Mouse (Mus musculus) forebrain, embryonic 14.5 days (tissue): ENCODE data around the gene Cfap73. TPM values are rescaled to one million over a fixed set of nuclear protein-coding genes. Genes with fewer than 3 reads are reported as not detected.

Experiments
- ATAC-seq: fragments of 200-750 bp; cut with Nextera tagmentation; 2 replicates; pipeline ENCODE4 v1.8.0; 2017; ENCODE audit warnings: mild to moderate bottlenecking, moderate library complexity
- DNase-seq: peaks from one replicate; pipeline ENCODE4 v3.0.0-alpha.2; 2015; ENCODE audit warnings: low spot score
- H3K27ac ChIP-seq: fragments of 300-500 bp; sonication (generic); 2 replicates; pipeline ENCODE4 v1.5.1; 2014; ENCODE audit warnings: low read depth, mild to moderate bottlenecking, control low read depth, low read length, moderate library complexity
- H3K27me3 ChIP-seq: fragments of 300-500 bp; sonication (generic); replicated peaks from 2 replicates; pipeline ENCODE4 v1.6.1; 2014; ENCODE audit warnings: low read length, control low read depth, mixed read lengths; ENCODE audit not compliant: control insufficient read depth, insufficient read depth
- H3K36me3 ChIP-seq: fragments of 300-500 bp; sonication (generic); 2 replicates; pipeline ENCODE4 v1.6.1; 2014; ENCODE audit warnings: low read length, control low read depth; ENCODE audit not compliant: control insufficient read depth, insufficient read depth
- H3K4me1 ChIP-seq: fragments of 300-500 bp; sonication (generic); 2 replicates; pipeline ENCODE4 v1.6.1; 2014; ENCODE audit warnings: antibody characterized with exemption, low read length, control low read depth; ENCODE audit not compliant: control insufficient read depth, insufficient read depth
- H3K4me2 ChIP-seq: fragments of 300-500 bp; sonication (generic); 2 replicates; pipeline ENCODE4 v1.6.1; 2014; ENCODE audit warnings: mild to moderate bottlenecking, control low read depth, low read length
- H3K4me3 ChIP-seq: fragments of 300-500 bp; sonication (generic); 2 replicates; pipeline ENCODE4 v1.5.1; 2014; ENCODE audit warnings: low read depth, low read length, control low read depth
- H3K9ac ChIP-seq: fragments of 300-500 bp; sonication (generic); 2 replicates; pipeline ENCODE4 v1.6.1; 2014; ENCODE audit warnings: mild to moderate bottlenecking, low read length, control low read depth, moderate library complexity
- H3K9me3 ChIP-seq: fragments of 300-500 bp; sonication (generic); replicated peaks from 2 replicates; pipeline ENCODE4 v1.6.1; 2016; ENCODE audit warnings: low read length, control low read depth, mixed read lengths; ENCODE audit not compliant: control insufficient read depth
- WGBS: fragments of 180-500 bp; shearing (Covaris S2); extraction: QIAGEN DNeasy Blood & Tissue Kit; methylation state at CpG from one replicate; pipeline ENCODE4 v1.1.7; 2014; 5-methylcytosine and 5-hydroxymethylcytosine counted together
- polyA plus RNA-seq: library from polyadenylated mRNA; unstranded; fragments of >200 nt; fragmentation: Nextera tagmentation; extraction: Ambion mirVana; gene quantifications from 2 replicates; pipeline ENCODE4 v1.2.1, GENCODE M21; 2014

Cfap73 gene
- polyA plus RNA-seq, 1 experiment from 2014 or later: 0.19 TPM

DNA sequence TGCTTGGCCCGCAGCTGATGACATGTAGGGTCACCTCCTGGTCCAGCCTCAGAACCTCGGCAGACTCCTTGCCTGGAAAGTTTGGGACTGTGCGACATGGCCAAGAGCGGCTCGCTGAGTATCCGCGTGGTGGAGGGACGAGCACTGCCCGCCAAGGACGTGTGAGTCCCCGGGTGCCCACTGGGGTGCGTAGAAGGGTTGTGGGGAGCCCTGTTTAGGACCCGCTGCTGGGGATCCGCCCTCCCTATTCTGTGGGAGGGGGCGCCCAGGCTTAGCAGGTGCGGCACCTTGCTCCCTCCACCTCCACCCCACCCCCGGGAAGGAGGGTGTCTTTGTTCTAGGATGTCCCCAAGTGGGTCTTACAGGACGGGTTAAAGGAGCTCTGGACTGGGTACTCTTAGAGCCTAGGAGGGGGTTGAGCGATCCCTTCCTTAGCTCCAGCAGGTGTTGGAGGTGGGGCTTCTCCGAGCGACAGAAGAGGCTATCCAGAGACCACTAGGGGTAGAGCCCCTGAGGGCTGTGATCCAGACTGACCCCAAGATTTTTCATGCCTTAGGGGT lies 15.4 kb upstream of the Cfap73 start:
- Histone ChIP-seq H3K27ac (no peak overlapping the region), H3K9me3 (no peaks in the 10 kb centered on the region), H3K4me3 (peak overlapping the region; percentile 18; the same call in 1 of the 2 replicates), H3K27me3 (peaks cover 19% of the 10 kb centered on the region), H3K4me1 (peaks cover 10% of the 10 kb centered on the region; the same call in 1 of the 2 replicates), H3K9ac (no peak overlapping the region), H3K4me2 (peak overlapping the region; percentile 42), H3K36me3 (no peaks in the 10 kb centered on the region)
- WGBS: 2% methylated on average over 20 of the region's 21 CpGs
- DNase-seq: no peak
- ATAC-seq: no peak; the same call in 1 of the 2 replicates

DNA sequence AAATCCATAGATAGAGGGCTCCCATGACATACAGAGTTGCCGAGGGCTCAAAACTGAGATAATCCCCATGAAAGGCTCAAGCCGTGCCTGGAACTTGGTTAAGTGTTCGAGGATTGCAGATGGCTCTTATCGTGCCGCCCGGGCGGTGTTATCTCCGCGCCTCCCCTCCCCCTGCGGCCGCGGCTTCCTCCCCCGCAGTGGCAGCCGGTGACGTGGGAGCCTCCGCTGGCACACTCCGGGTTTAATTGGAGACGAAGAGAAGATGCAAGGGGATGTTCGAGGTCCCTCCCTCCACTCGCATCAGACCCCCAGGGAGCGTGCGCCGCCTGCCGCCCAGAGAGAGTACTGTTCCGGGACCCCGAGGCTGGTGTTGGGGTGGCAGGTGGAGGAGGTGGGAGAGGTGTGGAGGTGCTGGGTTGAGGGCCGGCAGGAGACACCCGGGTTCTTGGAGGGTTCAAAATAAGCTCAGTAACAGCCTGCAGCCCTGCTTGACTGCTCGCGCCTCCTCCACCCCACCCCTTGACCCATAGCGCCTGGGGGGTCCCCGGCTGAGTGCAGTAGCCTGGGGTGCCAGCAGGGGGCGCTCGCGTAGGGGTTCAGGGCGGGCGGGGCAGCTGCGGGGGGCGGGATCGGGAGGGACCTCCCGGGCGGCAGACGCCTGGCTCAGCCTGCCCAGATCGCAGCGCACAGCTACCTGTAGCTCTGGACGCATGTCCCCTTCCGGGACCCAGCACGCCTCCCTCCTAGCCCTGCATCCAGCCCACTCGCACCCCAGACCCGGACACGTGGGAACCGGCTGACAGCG lies 14.7 kb upstream of the Cfap73 start, which contains the start of gene Rasal1:
Rasal1 (plus strand) TSS at position 244 of the 805 bp plus-strand sequence.
- Histone ChIP-seq H3K27ac (no peak within 1 kb of the TSS), H3K9me3 (no peaks in the 10 kb centered on the region), H3K4me3 (peak within 1 kb of the TSS; percentile 18), H3K9ac (no peak within 1 kb of the TSS), H3K27me3 (peaks cover 19% of the 10 kb centered on the region), H3K36me3 (no peaks in the 10 kb centered on the region), H3K4me2 (peak within 1 kb of the TSS; percentile 42), H3K4me1 (peaks cover 13% of the 10 kb centered on the region; the same call in 1 of the 2 replicates)
- ATAC-seq (peak; percentile 50), DNase-seq (peak; percentile 48)
- WGBS: 2% methylated on average over 39 of the region's 53 CpGs

DNA sequence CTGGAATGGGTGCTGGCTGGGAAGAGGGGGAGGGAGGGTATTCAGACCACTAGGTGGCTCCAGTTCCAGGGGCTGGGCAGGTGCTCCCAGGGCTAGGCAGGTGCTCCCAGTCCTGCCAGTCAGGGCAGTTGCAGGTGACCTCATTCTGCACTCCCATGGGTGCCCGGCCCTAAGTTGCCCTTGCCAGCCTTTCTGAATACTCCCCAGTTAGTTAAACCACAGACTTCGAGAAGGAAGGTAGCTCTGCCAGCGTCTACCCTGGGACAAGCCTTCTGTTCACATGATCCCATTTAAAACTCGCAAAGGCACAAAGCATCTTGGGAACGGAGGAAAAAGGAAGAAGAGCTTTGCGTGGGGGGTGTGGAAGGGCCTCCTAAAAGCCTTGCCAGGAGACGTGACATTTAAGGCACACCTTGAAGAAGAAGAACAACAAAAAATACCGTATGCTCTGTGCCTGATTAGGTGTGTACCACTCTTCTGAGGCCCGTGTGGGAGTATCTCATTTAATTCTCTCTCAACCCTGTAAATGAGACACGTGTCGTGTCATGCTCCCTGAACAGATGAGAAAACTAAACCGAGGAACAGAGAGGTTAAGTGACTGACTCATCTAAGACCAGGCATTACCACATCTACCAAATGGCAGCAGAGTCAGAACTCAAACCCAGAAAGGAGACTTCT lies 13.9 kb upstream of the Cfap73 start:
- Histone ChIP-seq H3K4me1 (peaks cover 13% of the 10 kb centered on the region; the same call in 1 of the 2 replicates), H3K4me2 (no peak overlapping the region), H3K4me3 (no peak overlapping the region), H3K27ac (no peak overlapping the region), H3K9me3 (no peaks in the 10 kb centered on the region), H3K9ac (no peak overlapping the region), H3K27me3 (peaks cover 19% of the 10 kb centered on the region), H3K36me3 (no peaks in the 10 kb centered on the region)
- 36% methylated on average over 12 of the region's 12 CpGs for WGBS
- ATAC-seq (no peak), DNase-seq (no peak)

DNA sequence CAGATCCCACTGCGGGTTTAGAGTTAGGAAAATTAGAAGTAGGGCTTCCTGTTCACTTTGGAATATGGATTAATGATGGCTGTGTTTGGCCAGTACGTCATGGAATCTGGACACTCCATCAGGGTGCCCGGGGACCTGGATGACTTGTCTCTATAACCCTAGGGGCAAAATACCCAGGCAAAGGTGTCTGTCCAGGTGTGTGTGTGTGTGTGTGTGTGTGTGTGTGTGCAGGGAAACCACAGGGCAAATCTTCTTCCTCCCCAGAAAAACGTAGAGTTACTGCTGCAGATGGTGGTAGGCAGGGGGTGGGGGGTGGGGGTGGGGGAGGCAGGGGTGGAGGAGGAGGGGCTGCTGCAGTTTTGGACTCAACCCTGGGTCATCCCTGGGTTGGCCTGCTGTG lies 13.3 kb upstream of the Cfap73 start:
- Histone ChIP-seq H3K27me3 (peaks cover 19% of the 10 kb centered on the region), H3K9me3 (no peaks in the 10 kb centered on the region), H3K27ac (no peak overlapping the region), H3K4me2 (no peak overlapping the region), H3K4me3 (no peak overlapping the region), H3K4me1 (peaks cover 13% of the 10 kb centered on the region; the same call in 1 of the 2 replicates), H3K36me3 (no peaks in the 10 kb centered on the region), H3K9ac (no peak overlapping the region)
- DNase-seq (no peak), ATAC-seq (no peak)
- WGBS: 71% methylated on average over 4 of the region's 4 CpGs

DNA sequence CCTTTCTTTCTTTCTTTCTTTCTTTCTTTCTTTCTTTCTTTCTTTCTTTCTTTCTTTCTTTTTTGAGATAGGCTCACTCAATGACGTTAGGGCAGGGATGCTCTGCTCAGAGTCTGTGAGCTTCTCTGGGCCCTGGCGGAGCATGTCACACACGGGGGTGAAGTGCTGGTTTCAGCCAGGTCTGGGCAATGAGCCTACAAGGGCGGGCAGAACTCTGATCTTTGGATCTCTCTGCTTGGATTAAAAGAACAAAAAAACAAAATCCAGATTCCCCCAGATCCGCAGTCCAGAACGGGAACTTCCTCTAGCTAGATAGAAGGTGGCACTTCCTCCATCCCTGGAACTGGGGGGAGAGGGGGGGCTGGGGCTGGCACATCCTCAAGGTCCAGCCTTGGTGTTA lies 11.8 kb upstream of the Cfap73 start:
- Histone ChIP-seq H3K27me3 (peaks cover 19% of the 10 kb centered on the region), H3K4me3 (no peak overlapping the region), H3K27ac (no peak overlapping the region), H3K4me1 (peaks cover 13% of the 10 kb centered on the region; the same call in 1 of the 2 replicates), H3K36me3 (no peaks in the 10 kb centered on the region), H3K4me2 (no peak overlapping the region), H3K9ac (no peak overlapping the region), H3K9me3 (no peaks in the 10 kb centered on the region)
- DNase-seq (no peak), ATAC-seq (no peak)
- 49% methylated on average over 6 of the region's 6 CpGs for WGBS

DNA sequence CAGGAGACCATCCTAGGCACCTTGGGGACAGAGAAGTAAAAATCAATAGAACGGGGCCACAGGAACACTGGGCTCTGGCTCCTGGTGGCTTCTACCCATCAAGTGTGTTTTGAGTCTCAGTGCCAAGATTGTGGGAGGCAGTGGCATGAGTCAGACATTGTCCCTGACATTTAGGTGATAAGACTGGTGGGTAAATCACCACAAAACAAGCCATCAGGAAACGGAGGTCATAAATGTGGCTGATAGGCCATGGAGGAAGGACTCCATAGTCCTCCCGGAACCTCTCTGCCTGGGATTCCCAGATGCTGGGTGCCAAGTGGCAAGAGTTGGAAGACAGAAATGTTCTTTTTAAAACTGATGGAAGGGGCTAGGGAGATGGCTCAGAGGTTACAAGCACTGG lies 10.2 kb upstream of the Cfap73 start:
- DNase-seq (no peak), ATAC-seq (no peak)
- WGBS: 88% methylated on average over 3 of the region's 3 CpGs
- no peak overlapping the region for H3K4me3 ChIP-seq
- no peak overlapping the region for H3K4me2 ChIP-seq
- H3K9me3 ChIP-seq: no peaks in the 10 kb centered on the region
- peaks cover 12% of the 10 kb centered on the region; the same call in 1 of the 2 replicates for H3K4me1 ChIP-seq
- no peak overlapping the region for H3K9ac ChIP-seq
- peaks cover 9% of the 10 kb centered on the region for H3K27me3 ChIP-seq
- H3K27ac ChIP-seq: no peak overlapping the region
- no peaks in the 10 kb centered on the region for H3K36me3 ChIP-seq

DNA sequence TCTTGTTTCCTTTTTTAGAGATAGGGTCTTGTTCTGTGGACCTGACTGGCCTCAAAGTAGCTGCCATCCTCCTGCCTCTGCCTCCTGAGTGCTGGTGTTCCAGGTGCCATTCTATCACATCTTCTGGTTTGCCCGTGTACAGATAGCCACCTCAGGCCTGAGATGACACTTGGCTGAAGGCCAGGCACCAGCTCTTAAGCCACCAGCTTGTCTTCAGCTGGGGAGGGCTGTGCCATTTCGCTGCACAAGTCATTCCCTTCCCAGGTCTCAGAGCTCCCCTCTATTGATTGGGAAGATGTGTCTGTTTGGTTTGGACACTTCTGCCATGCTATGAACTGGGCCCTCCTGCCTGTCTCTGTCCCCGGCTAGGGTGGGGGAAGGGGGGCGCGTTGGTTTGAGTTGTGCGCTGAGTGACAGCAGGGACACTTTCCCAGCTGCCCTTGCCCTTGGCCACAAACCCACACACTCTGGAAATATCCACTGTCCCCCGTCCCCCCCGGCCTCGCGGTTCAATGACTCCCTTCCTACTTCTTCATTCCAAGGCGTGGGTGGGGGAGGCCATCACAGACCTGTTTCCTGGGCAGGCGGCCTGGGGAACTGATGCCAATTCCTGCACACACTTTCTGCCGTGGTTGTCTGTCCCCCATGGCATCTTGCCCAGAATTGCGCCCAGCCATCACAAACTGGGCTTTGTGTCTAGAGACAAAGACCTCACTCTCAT lies 9.5 kb upstream of the Cfap73 start:
- Histone ChIP-seq H3K36me3 (no peaks in the 10 kb centered on the region), H3K9me3 (no peaks in the 10 kb centered on the region), H3K4me2 (no peak overlapping the region), H3K9ac (no peak overlapping the region), H3K4me3 (no peak overlapping the region), H3K27me3 (0 out of 2 replicates have a peak, but pooled peaks cover 4% of the 10 kb centered on the region), H3K4me1 (peaks cover 6% of the 10 kb centered on the region; the same call in 1 of the 2 replicates), H3K27ac (no peak overlapping the region)
- ATAC-seq (no peak), DNase-seq (no peak)
- 70% methylated on average over 14 of the region's 14 CpGs for WGBS

DNA sequence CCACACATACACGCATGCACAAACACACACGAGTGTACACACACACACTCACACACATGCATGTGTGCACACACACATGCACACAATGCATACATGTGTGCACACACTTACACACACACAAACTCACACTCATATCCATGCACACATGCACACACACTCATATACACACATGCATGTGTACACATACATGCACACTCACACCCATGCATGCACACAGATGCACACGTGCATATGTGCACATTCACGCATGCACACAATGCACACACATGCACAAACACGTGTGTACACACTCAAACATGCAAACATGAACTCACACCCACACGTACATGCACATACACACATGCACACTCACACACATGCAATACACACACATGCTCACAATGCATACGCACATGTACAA lies 6.1 kb upstream of the Cfap73 start:
- no peaks in the 10 kb centered on the region for H3K27me3 ChIP-seq
- no peak overlapping the region for H3K27ac ChIP-seq
- ATAC-seq (no peak), DNase-seq (no peak)
- H3K9ac ChIP-seq: no peak overlapping the region
- WGBS: 91% methylated on average over 7 of the region's 7 CpGs
- no peaks in the 10 kb centered on the region for H3K36me3 ChIP-seq
- no peaks in the 10 kb centered on the region for H3K9me3 ChIP-seq
- H3K4me3 ChIP-seq: no peak overlapping the region
- peaks cover 3% of the 10 kb centered on the region; the same call in 1 of the 2 replicates for H3K4me1 ChIP-seq
- no peak overlapping the region for H3K4me2 ChIP-seq
